Mouse (Mus musculus) ovary, adult 18-20 months (tissue): ENCODE results near the gene Il34.

ENCODE experiments used
- DNase-seq: peaks from one replicate; pipeline ENCODE4 v3.0.0; 2022; ENCODE audit warnings: low spot score, mixed read lengths

The Il34 gene

GRCm38 (mm10) chr8:110738591-110739195 is 67.0 kb downstream of the Il34 start:
- no peak for DNase-seq

DNA sequence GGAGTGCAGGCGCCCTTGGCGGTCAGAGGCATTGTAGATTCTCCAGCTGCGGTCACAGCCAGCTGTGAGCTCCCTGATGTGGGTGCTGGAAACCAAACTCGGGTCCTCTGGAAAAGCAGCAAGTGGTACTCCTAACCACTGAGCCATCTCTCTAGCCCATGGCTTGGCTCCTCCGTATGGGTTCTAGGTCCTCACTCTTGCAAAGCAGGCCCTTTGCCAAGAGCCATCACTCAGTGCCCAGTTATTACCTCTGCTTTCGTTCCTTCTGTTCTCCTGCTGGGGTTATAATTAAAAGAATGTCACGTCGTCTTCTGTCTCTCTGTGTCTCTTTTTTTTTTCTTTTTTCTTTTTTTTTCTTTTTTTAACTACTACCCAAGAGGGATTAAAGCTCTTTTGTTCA is 72.7 kb downstream of the Il34 start:
- no peak for DNase-seq

GRCm38 (mm10) chr8:110731346-110731859 is 74.3 kb downstream of the Il34 start:
- no peak for DNase-seq

DNA sequence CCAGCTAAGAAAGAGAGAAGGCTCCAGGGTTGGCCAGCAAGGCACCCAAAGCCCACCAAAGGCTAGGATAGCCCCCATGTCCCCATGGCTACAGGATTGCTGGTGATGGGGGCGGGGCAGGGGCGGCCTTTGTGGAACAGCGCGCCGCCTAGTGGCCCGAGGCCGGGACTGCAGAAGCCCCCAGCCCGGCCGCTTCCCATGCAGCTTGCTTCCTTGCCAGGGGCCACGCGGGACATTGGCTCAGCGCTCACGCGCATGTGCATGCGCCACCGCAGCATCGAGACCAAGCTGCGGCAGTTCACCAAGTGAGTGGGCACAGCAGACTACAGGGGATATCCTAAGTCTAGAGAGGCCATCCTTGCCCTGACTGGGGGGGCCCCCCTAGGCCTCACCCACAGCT is 78.8 kb downstream of the Il34 start:
- DNase-seq = no peak

GRCm38 (mm10) chr8:110725084-110725838 is 80.5 kb downstream of the Il34 start:
- DNase-seq = no peak

- DNase-seq = no peak
Measured at GRCm38 (mm10) chr8:110724493-110724892, 81.2 kb downstream of the Il34 start.

- no peak for DNase-seq
Measured at GRCm38 (mm10) chr8:110722414-110723011, 83.2 kb downstream of the Il34 start.

- DNase-seq = no peak
Measured at GRCm38 (mm10) chr8:110721606-110722413, 83.9 kb downstream of the Il34 start.

DNA sequence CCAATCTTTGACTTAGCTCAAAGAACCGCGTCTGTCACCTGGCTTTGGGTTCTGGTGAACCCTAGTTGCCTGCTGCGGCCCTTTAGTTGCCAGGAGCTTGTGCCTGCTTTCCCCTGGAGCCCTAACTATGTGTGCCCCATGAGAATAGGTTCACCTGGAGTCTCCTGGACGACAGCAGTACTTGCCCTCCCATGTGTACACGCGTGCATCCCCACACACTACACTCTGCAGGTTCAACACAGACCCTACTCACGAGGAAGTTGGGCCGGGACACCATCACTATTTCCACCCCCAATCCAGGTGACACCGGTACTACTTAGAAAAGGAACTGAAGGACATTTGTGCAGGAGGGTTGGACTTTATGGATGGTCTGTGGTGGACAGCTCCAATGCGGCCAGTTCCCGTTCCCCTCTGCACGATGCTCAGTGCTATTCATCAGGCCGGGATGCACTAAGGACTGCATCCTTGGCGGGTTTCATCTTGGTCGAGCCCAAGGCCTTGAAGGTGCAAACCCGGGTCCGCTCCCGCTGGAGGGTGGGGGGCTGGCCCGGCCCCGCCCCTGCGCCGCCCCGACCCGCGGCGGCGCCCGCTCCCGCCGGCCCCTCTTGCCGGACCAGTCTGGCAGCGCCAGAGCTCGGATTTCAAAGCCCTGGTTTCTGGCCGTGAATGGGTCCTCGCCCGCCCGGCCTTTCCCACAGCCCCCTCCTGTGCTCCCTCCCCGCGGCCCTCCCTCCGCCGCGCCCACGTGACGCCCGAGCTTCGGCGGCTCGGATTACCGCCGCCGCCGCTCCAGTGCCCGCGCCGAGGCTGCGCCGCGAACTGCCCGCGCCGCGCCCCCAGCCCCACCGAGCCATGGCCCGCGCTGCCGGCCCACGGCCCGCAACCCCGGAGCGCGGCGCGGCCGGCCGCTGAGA is 84.8 kb downstream of the Il34 start, which contains the start of gene Mtss1l:
Gene Mtss1l (plus strand): TSS at position 792 of the 914 bp plus-strand sequence.
- DNase-seq = peak; percentile 81

GRCm38 (mm10) chr8:110719898-110720653 is 85.6 kb downstream of the Il34 start:
- no peak for DNase-seq

DNA sequence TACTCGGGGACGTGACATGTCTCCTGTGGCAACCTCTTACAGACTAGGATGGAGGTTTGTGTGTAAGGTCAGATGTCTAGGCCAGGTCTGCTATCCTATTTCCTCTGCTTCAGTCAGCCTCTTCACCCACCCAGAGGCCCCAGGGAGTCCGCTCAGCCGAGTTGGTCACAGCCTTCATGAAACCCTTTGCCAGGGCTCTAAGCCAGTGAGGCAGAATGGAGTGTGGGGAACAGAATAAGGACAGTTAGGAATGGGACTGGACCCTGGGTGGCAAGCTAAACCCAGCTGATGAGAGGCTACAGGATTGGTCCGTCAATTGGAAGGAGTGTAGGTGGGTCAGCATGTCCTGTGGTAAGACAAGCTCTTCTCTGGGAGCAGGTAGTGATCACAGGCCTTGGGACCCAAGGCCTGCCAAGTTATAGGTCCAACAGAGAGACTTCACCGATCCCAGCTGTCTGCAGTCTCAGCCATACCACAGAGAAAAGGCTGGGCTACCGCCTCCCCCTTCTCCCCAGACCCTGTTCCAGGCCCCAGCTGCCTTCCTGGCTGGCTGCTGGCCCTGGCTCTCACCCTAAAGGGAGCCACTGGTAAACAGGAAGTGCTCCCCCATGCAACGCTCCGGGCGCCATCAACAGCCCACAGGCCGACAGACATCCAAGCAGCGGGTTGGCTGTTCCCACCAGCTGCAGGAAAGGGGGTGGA is 86.6 kb downstream of the Il34 start:
- peak; percentile 50 for DNase-seq

- DNase-seq = no peak
Measured at GRCm38 (mm10) chr8:110718209-110718968, 87.3 kb downstream of the Il34 start.

DNA sequence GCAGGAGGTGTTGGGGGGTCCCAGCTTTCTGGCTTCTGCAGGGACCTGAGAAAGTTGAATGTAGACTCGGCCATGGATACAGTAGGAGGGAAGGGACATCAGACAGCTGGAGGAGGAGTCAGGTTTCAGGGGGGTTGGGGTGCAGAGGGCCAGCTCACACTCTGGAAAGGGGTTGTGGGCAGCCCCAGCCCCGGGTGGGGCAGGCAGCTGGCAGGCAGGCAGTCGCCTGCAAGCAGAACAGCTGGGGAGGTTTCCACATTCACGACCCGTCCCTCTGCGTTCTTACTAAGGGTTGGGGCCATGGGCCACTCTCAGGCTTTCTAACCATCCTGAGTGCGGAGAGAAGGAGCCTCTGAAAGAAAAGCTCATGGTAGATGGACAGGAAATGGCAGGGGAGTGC is 88.6 kb downstream of the Il34 start:
- DNase-seq = no peak

GRCm38 (mm10) chr8:110716075-110716474 is 89.6 kb downstream of the Il34 start:
- peak; percentile 58 for DNase-seq

DNA sequence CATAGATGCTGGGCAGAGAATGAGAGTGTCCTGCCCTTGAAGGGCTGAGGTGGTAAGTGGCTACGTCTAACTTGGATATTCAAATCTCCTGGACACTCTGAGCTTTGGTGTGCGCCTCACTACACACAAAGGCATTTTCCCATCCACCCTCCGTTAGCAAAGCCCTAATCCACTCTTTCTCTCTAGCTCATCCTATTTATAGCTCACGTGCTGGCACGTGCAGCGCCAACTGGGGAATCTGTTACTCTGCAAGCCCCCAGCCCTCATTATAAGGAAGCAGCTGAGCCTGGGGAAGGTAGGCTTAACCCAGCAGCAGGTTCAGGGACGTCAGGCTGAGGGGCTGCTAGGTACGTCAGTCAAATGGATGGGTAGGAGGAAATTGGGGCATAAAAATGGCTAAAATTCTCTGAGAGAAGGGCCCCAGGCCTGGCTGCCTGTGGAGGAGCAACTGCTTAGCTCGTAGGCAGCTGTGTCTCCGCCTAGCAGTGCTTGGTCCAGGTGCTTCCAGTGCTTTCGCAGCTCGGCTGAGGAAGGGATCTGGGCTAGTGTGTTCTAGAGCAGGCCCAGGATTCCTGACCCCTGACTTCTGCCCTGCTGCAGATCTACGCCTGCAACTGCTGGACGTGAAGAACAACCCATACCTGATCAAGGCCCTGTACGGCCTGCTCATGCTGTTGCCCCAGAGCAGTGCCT is 90.8 kb downstream of the Il34 start:
- DNase-seq = no peak

GRCm38 (mm10) chr8:110713073-110713472 is 92.7 kb downstream of the Il34 start:
- no peak for DNase-seq

- DNase-seq = no peak
Measured at GRCm38 (mm10) chr8:110711271-110711934, 94.3 kb downstream of the Il34 start.

- no peak for DNase-seq
Measured at GRCm38 (mm10) chr8:110710593-110710992, 95.1 kb downstream of the Il34 start.
